Mouse (Mus musculus): Measurements from ENCODE around the gene Cdh16. TPM values are rescaled to one million over a fixed set of nuclear protein-coding genes. Genes with fewer than 3 reads are reported as not detected.

Cdh16 gene
- polyA plus RNA-seq, 1 experiment from 2014 or later: not detected

GRCm38 (mm10) chr8:104560731-104561130, 63.5 kb downstream of the Cdh16 start:
- H3K9ac ChIP-seq: no peak overlapping the region
- H3K27me3 ChIP-seq: 0 out of 2 replicates have a peak, but pooled peaks cover 4% of the 10 kb centered on the region
- H3K4me3 ChIP-seq (replicated peaks): no peak overlapping the region
- H3K4me2 ChIP-seq: no peak overlapping the region
- H3K4me1 ChIP-seq: no peaks in the 10 kb centered on the region
- no peak overlapping the region for H3K27ac ChIP-seq
- ATAC-seq (ENCODE audit: low FRiP score): no peak
- H3K9me3 ChIP-seq: no peaks in the 10 kb centered on the region
- no peaks in the 10 kb centered on the region for H3K36me3 ChIP-seq (replicated peaks)

- Histone ChIP-seq H3K36me3 (replicated peaks) (no peaks in the 10 kb centered on the region), H3K9me3 (no peaks in the 10 kb centered on the region), H3K27ac (no peak overlapping the region), H3K4me2 (no peak overlapping the region), H3K4me3 (replicated peaks) (no peak overlapping the region), H3K27me3 (peaks cover 4% of the 10 kb centered on the region; the same call in 1 of the 2 replicates), H3K4me1 (no peaks in the 10 kb centered on the region), H3K9ac (no peak overlapping the region)
- whole genome bisulfite sequencing: 93% methylated on average over 7 of the region's 7 CpGs
- ATAC-seq (ENCODE audit: low FRiP score): no peak
Observed at GRCm38 (mm10) chr8:104557226-104557625, 67.0 kb downstream of the Cdh16 start.

GRCm38 (mm10) chr8:104555191-104555590, 69.0 kb downstream of the Cdh16 start:
- 92% methylated on average over 4 of the region's 4 CpGs for WGBS
- no peaks in the 10 kb centered on the region for H3K36me3 ChIP-seq (replicated peaks)
- H3K27ac ChIP-seq: no peak overlapping the region
- no peaks in the 10 kb centered on the region for H3K9me3 ChIP-seq
- H3K9ac ChIP-seq: no peak overlapping the region
- H3K4me3 ChIP-seq (replicated peaks): no peak overlapping the region
- H3K4me1 ChIP-seq: no peaks in the 10 kb centered on the region
- H3K4me2 ChIP-seq: no peak overlapping the region
- no peak for ATAC-seq (ENCODE audit: low FRiP score)
- H3K27me3 ChIP-seq: peaks cover 4% of the 10 kb centered on the region; the same call in 1 of the 2 replicates

Other genes starting within 250 kb of the Cdh16 start
- 3.3 and 3.5 TPM in 2 replicates for gene Cmtm4, start 228.6 kb downstream of the Cdh16 start, polyA plus RNA-seq (2016; fragmentation: Nextera tagmentation; extraction: Ambion mirVana)
- gene Dync1li2, start 181.3 kb downstream of the Cdh16 start, polyA plus RNA-seq (2016; fragmentation: Nextera tagmentation; extraction: Ambion mirVana): 129 and 136 TPM in 2 replicates
- 0.18 and 0.32 TPM in 2 replicates for gene Terb1, start 114.5 kb downstream of the Cdh16 start, polyA plus RNA-seq (2016; fragmentation: Nextera tagmentation; extraction: Ambion mirVana)
- gene Nae1, start 89.8 kb downstream of the Cdh16 start, polyA plus RNA-seq (2016; fragmentation: Nextera tagmentation; extraction: Ambion mirVana): 124 and 128 TPM in 2 replicates
- 1.5 and 1.6 TPM in 2 replicates for gene Car7, start 89.7 kb downstream of the Cdh16 start, polyA plus RNA-seq (2016; fragmentation: Nextera tagmentation; extraction: Ambion mirVana)
- 14.2 and 14.9 TPM in 2 replicates for gene Pdp2, start 32.9 kb downstream of the Cdh16 start, polyA plus RNA-seq (2016; fragmentation: Nextera tagmentation; extraction: Ambion mirVana)
- gene Rrad, start 6.9 kb upstream of the Cdh16 start, polyA plus RNA-seq (2016; fragmentation: Nextera tagmentation; extraction: Ambion mirVana): 0.69 and 1.7 TPM in 2 replicates
- gene Ciao2b, start 17.6 kb upstream of the Cdh16 start, polyA plus RNA-seq (2016; fragmentation: Nextera tagmentation; extraction: Ambion mirVana): 104 and 115 TPM in 2 replicates
- gene Ces2a, start 109.6 kb upstream of the Cdh16 start, polyA plus RNA-seq (2016; fragmentation: Nextera tagmentation; extraction: Ambion mirVana): not detected in 2 replicates
- gene Ces2b, start 207.2 kb upstream of the Cdh16 start, polyA plus RNA-seq (2016; fragmentation: Nextera tagmentation; extraction: Ambion mirVana): 0.13 and 0.17 TPM in 2 replicates
- gene Ces2c, start 222.7 kb upstream of the Cdh16 start, polyA plus RNA-seq (2016; fragmentation: Nextera tagmentation; extraction: Ambion mirVana): not detected in 2 replicates